Mouse (Mus musculus) cerebellum, adult 2 months (tissue): ENCODE results near the gene Tigar.

Experiments used
- CTCF ChIP-seq: fragments of 200-500 bp; IDR thresholded peaks from 2 replicates; pipeline ENCODE4 v1.5.1; 2011; ENCODE audit warnings: low read depth, mild to moderate bottlenecking, control low read depth, low read length, moderate library complexity, borderline replicate concordance; ENCODE audit not compliant: insufficient read depth
- POLR2A ChIP-seq: fragments of 200-500 bp; IDR thresholded peaks from 2 replicates; pipeline ENCODE4 v1.6.1; 2011; ENCODE audit warnings: low read length, control low read depth, borderline replicate concordance; ENCODE audit not compliant: insufficient read depth

DNA sequence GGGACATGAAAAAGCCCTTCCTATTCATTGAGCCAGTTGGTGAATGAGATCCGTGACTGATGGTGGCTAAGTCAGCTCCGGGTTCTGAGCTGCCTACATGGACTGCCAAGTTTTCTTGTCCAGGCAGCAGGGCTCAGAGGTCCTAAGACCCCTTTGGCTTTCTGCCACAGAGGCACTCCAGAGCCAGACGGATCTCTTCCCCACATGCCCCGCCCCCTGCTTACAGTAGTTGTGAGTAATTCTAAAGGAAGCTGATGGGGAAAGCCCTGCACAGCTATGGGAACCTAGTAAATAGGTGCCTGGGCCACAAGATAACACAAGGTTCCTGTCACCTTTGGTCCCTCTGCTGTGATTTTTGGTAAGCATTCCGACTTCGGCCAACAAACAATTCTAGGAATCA lies 64.4 kb downstream of the Tigar start:
- TF ChIP-seq POLR2A (no peak), CTCF (no peak)
